Mouse (Mus musculus) limb, embryonic 14.5 days (tissue): ENCODE data around the gene Cacybp. TPM values are rescaled to one million over a fixed set of nuclear protein-coding genes. Genes with fewer than 3 reads are reported as not detected.

Experiments
- ATAC-seq: fragments of 200-750 bp; cut with Nextera tagmentation; 2 replicates; pipeline ENCODE4 v1.8.0; 2017; ENCODE audit warnings: low read depth, moderate number of reproducible peaks, moderate TSS enrichment; ENCODE audit not compliant: low FRiP score
- DNase-seq: peaks from one replicate; pipeline ENCODE4 v3.0.0-alpha.2; 2015; ENCODE audit warnings: low spot score
- H3K27ac ChIP-seq: fragments of 300-500 bp; sonication (generic); replicated peaks from 2 replicates; pipeline ENCODE4 v1.5.1; 2014; ENCODE audit warnings: low read depth, mild to moderate bottlenecking, low read length, moderate library complexity, mixed read lengths
- H3K27me3 ChIP-seq: fragments of 300-500 bp; sonication (generic); 2 replicates; pipeline ENCODE4 v1.6.1; 2014; ENCODE audit warnings: low read length, mixed read lengths; ENCODE audit not compliant: control insufficient read depth, insufficient read depth
- H3K36me3 ChIP-seq: fragments of 300-500 bp; sonication (generic); 2 replicates; pipeline ENCODE4 v1.6.1; 2014; ENCODE audit warnings: mild to moderate bottlenecking, low read length, moderate library complexity, mixed read lengths; ENCODE audit not compliant: control insufficient read depth, insufficient read depth
- H3K4me1 ChIP-seq: fragments of 300-500 bp; sonication (generic); 2 replicates; pipeline ENCODE4 v1.6.1; 2014; ENCODE audit warnings: antibody characterized with exemption, low read length, mixed read lengths; ENCODE audit not compliant: control insufficient read depth, insufficient read depth
- H3K4me2 ChIP-seq: fragments of 300-500 bp; sonication (generic); replicated peaks from 2 replicates; pipeline ENCODE4 v1.6.1; 2014; ENCODE audit warnings: low read depth, mild to moderate bottlenecking, low read length, moderate library complexity; ENCODE audit not compliant: severe bottlenecking
- H3K4me3 ChIP-seq: fragments of 300-500 bp; sonication (generic); replicated peaks from 2 replicates; pipeline ENCODE4 v1.5.1; 2014; ENCODE audit warnings: low read length
- H3K9ac ChIP-seq: fragments of 300-500 bp; sonication (generic); 2 replicates; pipeline ENCODE4 v1.6.1; 2014; ENCODE audit warnings: mild to moderate bottlenecking, low read depth, low read length, moderate library complexity; ENCODE audit not compliant: severe bottlenecking
- H3K9me3 ChIP-seq: fragments of 300-500 bp; sonication (generic); 2 replicates; pipeline ENCODE4 v1.6.1; 2016; ENCODE audit warnings: low read length; ENCODE audit not compliant: control insufficient read depth
- POLR2A ChIP-seq: fragments of 200-500 bp; IDR thresholded peaks from 2 replicates; pipeline ENCODE4 v1.8.0; 2012; ENCODE audit warnings: inconsistent platforms, mild to moderate bottlenecking, moderate library complexity, borderline replicate concordance; ENCODE audit not compliant: insufficient read depth, insufficient read length; ENCODE audit errors: extremely low read depth
- WGBS: fragments of 180-500 bp; shearing (Covaris S2); extraction: QIAGEN DNeasy Blood & Tissue Kit; methylation state at CpG from one replicate; pipeline ENCODE4 v1.1.7; 2014; 5-methylcytosine and 5-hydroxymethylcytosine counted together
- polyA plus RNA-seq, 2 experiments: library from polyadenylated mRNA; depleted of rRNA in 1 of 2; stranded (reverse) in 1 of 2; unstranded in 1 of 2; fragments of >200 nt; fragmentation: Nextera tagmentation in 1 of 2; extraction: Ambion mirVana in 1 of 2; gene quantifications; 2 replicates each; pipeline versions ENCODE4 v1.2.1 to v1.2.3; 2012 to 2014

The Cacybp gene
- polyA plus RNA-seq, 2 experiments, result 60.5 to 200 TPM

- DNase-seq, result peak; percentile 28
- Histone ChIP-seq H3K27me3 (no peaks in the 10 kb centered on the region), H3K9me3 (no peaks in the 10 kb centered on the region), H3K27ac (no peak overlapping the region), H3K4me2 (no peak overlapping the region), H3K36me3 (no peaks in the 10 kb centered on the region), H3K4me3 (no peak overlapping the region), H3K9ac (no peak overlapping the region), H3K4me1 (no peaks in the 10 kb centered on the region)
- WGBS, result 41% methylated on average over 2 of the region's 2 CpGs
- no peak for TF ChIP-seq POLR2A
- ATAC-seq, result no peak
Observed at GRCm38 (mm10) chr1:160224093-160224492, 11.4 kb upstream of the Cacybp start.

DNA sequence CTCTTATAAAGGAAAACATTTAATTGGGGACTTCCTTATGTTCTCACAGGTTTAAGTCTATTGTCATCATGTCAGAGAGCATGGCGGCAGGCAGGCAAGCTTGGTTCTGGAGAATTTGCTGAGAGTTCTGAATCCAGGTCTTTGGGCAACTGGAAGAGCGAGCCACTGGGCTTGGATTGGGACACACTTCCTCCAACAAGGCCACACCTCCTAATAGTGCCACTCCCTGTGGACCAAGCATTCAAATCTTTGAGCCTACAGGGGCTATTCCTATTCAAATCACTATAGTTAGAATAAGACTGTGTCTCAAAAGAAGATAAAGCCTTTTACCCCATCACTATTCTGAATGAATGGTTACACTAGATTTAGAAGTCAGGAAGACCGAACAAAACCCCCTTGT is 5.2 kb upstream of the Cacybp start:
- Histone ChIP-seq H3K4me3 (no peak overlapping the region), H3K4me2 (no peak overlapping the region), H3K9me3 (no peaks in the 10 kb centered on the region), H3K4me1 (no peaks in the 10 kb centered on the region), H3K36me3 (no peaks in the 10 kb centered on the region), H3K9ac (no peak overlapping the region), H3K27ac (no peak overlapping the region), H3K27me3 (no peaks in the 10 kb centered on the region)
- TF ChIP-seq POLR2A, result no peak
- no peak for ATAC-seq
- WGBS, result 89% methylated on average over 3 of the region's 3 CpGs
- no peak for DNase-seq

DNA sequence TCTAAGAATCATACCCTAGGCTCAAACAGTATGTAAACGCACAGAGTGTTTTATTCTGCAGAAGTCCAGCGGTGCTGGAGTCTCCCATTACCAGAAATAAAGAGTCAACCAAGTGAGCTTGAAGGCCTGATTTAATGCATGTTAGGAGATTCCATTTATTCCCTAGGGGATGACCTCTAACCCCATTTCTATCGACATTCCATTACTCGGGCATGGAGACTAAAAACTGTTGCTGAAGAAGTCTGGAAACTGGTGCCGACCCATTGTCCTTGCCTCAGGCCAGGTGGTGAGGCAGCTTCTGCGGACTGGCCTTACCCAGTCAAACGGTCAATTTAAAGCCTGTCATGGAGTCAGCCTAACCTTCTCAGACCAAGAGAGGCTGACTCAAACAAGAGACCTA is 1.5 kb upstream of the Cacybp start:
- no peaks in the 10 kb centered on the region for H3K36me3 ChIP-seq
- TF ChIP-seq POLR2A, result no peak
- DNase-seq (no peak), ATAC-seq (no peak)
- H3K9ac ChIP-seq, result no peak overlapping the region
- H3K4me2 ChIP-seq, result no peak overlapping the region
- 87% methylated on average over 7 of the region's 7 CpGs for WGBS
- H3K27ac ChIP-seq, result no peak overlapping the region
- no peak overlapping the region for H3K4me3 ChIP-seq
- no peaks in the 10 kb centered on the region for H3K27me3 ChIP-seq
- H3K9me3 ChIP-seq, result no peaks in the 10 kb centered on the region
- H3K4me1 ChIP-seq, result peaks cover 10% of the 10 kb centered on the region

- peak overlapping the region; percentile 58 for H3K4me2 ChIP-seq
- WGBS, result 4% methylated on average over 32 of the region's 45 CpGs
- H3K27me3 ChIP-seq, result no peaks in the 10 kb centered on the region
- H3K4me1 ChIP-seq, result peaks cover 10% of the 10 kb centered on the region
- DNase-seq (peak; percentile 40), ATAC-seq (peak; percentile 63)
- TF ChIP-seq POLR2A, result no peak
- peak overlapping the region; percentile 81 for H3K9ac ChIP-seq
- peak overlapping the region; percentile 84 for H3K4me3 ChIP-seq
- H3K9me3 ChIP-seq, result no peaks in the 10 kb centered on the region
- H3K36me3 ChIP-seq, result peaks cover 8% of the 10 kb centered on the region
- H3K27ac ChIP-seq, result peak overlapping the region; percentile 96
Observed at GRCm38 (mm10) chr1:160212123-160212691, 468 bp downstream of the Cacybp start.

GRCm38 (mm10) chr1:160211597-160212122 is 1.0 kb downstream of the Cacybp start:
- Histone ChIP-seq H3K9ac (peak overlapping the region; percentile 81), H3K4me2 (peak overlapping the region; percentile 58), H3K27me3 (no peaks in the 10 kb centered on the region), H3K4me3 (peak overlapping the region; percentile 84), H3K36me3 (peaks cover 12% of the 10 kb centered on the region), H3K4me1 (peaks cover 10% of the 10 kb centered on the region), H3K27ac (peak overlapping the region; percentile 96), H3K9me3 (no peaks in the 10 kb centered on the region)
- no peak for TF ChIP-seq POLR2A
- no peak for ATAC-seq
- 1% methylated on average over 8 of the region's 8 CpGs for WGBS
- DNase-seq, result no peak
